In genomic region chr5:32001771-32002170, GRCm38 (mm10) we compare ENCODE assay signal across 15 mouse cellular contexts.
"Had no signal": no experiment of that assay in that cellular context is flagged by ENCODE, and none has a peak within 500 bp of the region (broad histone marks: within the 10 kb centered on the region; RNA-seq: fewer than 3 reads in every experiment).

No protein-coding gene starts in this region.

- H3K4me3 ChIP-seq: kidney, embryonic 15.5 days; limb, embryonic 15.5 days; liver, embryonic 12.5 days; megakaryocyte, embryonic 14.5 days; midbrain, embryonic 15.5 days; neural tube, embryonic 12.5 days had no signal

- H3K27ac ChIP-seq: kidney, embryonic 15.5 days; limb, embryonic 15.5 days; liver, embryonic 12.5 days; macrophage; midbrain, embryonic 15.5 days; neural tube, embryonic 12.5 days had no signal

- DNase-seq: kidney, postnatal 14 days; layer of hippocampus, postnatal 36 days; lung, postnatal 10 days; right cerebral cortex, adult 18-20 months; thymus, adult 2 months; thymus, postnatal 25 days had no signal

- H3K27me3 ChIP-seq: kidney, embryonic 15.5 days; limb, embryonic 15.5 days; liver, embryonic 12.5 days; midbrain, embryonic 15.5 days; neural tube, embryonic 12.5 days had no signal

- ATAC-seq: liver, embryonic 12.5 days; midbrain, embryonic 15.5 days had no signal

- H3K9ac ChIP-seq: kidney, embryonic 15.5 days; limb, embryonic 15.5 days; liver, embryonic 12.5 days; lung, embryonic 14.5 days; midbrain, embryonic 15.5 days; neural tube, embryonic 12.5 days had no signal

- H3K4me2 ChIP-seq: kidney, embryonic 15.5 days; limb, embryonic 15.5 days; liver, embryonic 12.5 days; lung, embryonic 14.5 days; midbrain, embryonic 11.5 days; midbrain, embryonic 15.5 days; neural tube, embryonic 12.5 days had no signal

- H3K9me3 ChIP-seq: kidney, embryonic 15.5 days; limb, embryonic 15.5 days; liver, embryonic 12.5 days; megakaryocyte, embryonic 14.5 days; midbrain, embryonic 15.5 days; neural tube, embryonic 12.5 days had no signal

- H3K4me1 ChIP-seq: kidney, embryonic 15.5 days; midbrain, embryonic 15.5 days; neural tube, embryonic 12.5 days had no signal

- H3K36me3 ChIP-seq: kidney, embryonic 15.5 days; limb, embryonic 15.5 days; liver, embryonic 12.5 days; midbrain, embryonic 15.5 days; neural tube, embryonic 12.5 days had no signal
